Mouse (Mus musculus) embryonic facial prominence, embryonic 15.5 days (tissue): Measurements from ENCODE around the gene Gtf3a. TPM values are rescaled to one million over a fixed set of nuclear protein-coding genes. Genes with fewer than 3 reads are reported as not detected.
"Not testable (repeated sequence)": the region's sequence is repeated elsewhere in the genome, so short reads cannot be mapped to it uniquely, and the experiment has no call there.

Experiments used
- ATAC-seq: fragments of 200-750 bp; cut with Nextera tagmentation; 2 replicates; pipeline ENCODE4 v1.8.0; 2017; ENCODE audit warnings: low read depth, moderate TSS enrichment; ENCODE audit not compliant: insufficient number of reproducible peaks, low FRiP score, low TSS enrichment
- H3K27ac ChIP-seq: fragments of 300-500 bp; sonication (generic); replicated peaks from 2 replicates; pipeline ENCODE4 v1.5.1; 2015; ENCODE audit warnings: mild to moderate bottlenecking, inconsistent platforms
- H3K27me3 ChIP-seq: fragments of 300-500 bp; sonication (generic); 2 replicates; pipeline ENCODE4 v1.6.1; 2015; ENCODE audit warnings: inconsistent platforms
- H3K36me3 ChIP-seq: fragments of 300-500 bp; sonication (generic); 2 replicates; pipeline ENCODE4 v1.6.1; 2015; ENCODE audit warnings: mild to moderate bottlenecking, inconsistent platforms
- H3K4me1 ChIP-seq: fragments of 300-500 bp; sonication (generic); 2 replicates; pipeline ENCODE4 v1.6.1; 2015; ENCODE audit warnings: inconsistent platforms
- H3K4me2 ChIP-seq: fragments of 300-500 bp; sonication (generic); replicated peaks from 2 replicates; pipeline ENCODE4 v1.6.1; 2015; ENCODE audit warnings: mild to moderate bottlenecking, inconsistent platforms
- H3K4me3 ChIP-seq: fragments of 300-500 bp; sonication (generic); replicated peaks from 2 replicates; pipeline ENCODE4 v1.5.1; 2015; ENCODE audit warnings: mild to moderate bottlenecking, inconsistent platforms
- H3K9ac ChIP-seq: fragments of 300-500 bp; sonication (generic); 2 replicates; pipeline ENCODE4 v1.6.1; 2015; ENCODE audit warnings: inconsistent platforms
- H3K9me3 ChIP-seq: fragments of 300-500 bp; sonication (generic); replicated peaks from 2 replicates; pipeline ENCODE4 v1.6.1; 2016; ENCODE audit warnings: inconsistent platforms
- WGBS: fragments of 180-500 bp; shearing (Covaris S2); methylation state at CpG from one replicate; pipeline ENCODE4 v1.1.7; 2015; 5-methylcytosine and 5-hydroxymethylcytosine counted together
- polyA plus RNA-seq: library from polyadenylated mRNA; unstranded; fragments of >200 nt; fragmentation: Nextera tagmentation; extraction: Ambion mirVana; gene quantifications from 2 replicates; pipeline ENCODE4 v1.2.1, GENCODE M21; 2015

Gene Gtf3a
- polyA plus RNA-seq, 1 experiment from 2014 or later: 105 TPM

DNA sequence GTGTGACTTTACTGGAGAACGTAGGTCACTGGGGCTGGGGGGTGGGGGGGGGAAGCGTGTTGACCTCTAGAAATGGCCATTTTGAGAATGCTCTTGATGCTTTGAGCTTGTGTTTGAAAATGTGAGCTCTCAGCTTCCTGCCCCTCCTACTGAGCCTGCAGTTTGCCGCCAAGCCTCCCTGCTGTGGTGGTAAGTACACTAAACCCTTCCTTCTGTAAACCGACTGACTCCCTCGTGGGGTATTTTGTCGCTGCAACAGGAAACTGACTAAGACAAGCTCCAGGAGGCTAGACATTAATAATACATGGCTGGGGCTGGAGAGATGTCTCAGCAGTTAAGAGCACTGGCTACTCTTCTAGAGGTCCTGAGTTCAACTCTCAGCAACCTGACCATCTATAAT, 31.7 kb upstream of the Gtf3a start:
- peaks cover 10% of the 10 kb centered on the region for H3K4me1 ChIP-seq
- H3K9me3 ChIP-seq: no peaks in the 10 kb centered on the region
- no peak overlapping the region for H3K4me3 ChIP-seq
- ATAC-seq: no peak
- H3K9ac ChIP-seq: no peak overlapping the region
- WGBS: 33% methylated on average over 6 of the region's 6 CpGs
- no peaks in the 10 kb centered on the region for H3K36me3 ChIP-seq
- peaks cover 5% of the 10 kb centered on the region; the same call in 1 of the 2 replicates for H3K27me3 ChIP-seq
- no peak overlapping the region for H3K27ac ChIP-seq
- no peak overlapping the region for H3K4me2 ChIP-seq

DNA sequence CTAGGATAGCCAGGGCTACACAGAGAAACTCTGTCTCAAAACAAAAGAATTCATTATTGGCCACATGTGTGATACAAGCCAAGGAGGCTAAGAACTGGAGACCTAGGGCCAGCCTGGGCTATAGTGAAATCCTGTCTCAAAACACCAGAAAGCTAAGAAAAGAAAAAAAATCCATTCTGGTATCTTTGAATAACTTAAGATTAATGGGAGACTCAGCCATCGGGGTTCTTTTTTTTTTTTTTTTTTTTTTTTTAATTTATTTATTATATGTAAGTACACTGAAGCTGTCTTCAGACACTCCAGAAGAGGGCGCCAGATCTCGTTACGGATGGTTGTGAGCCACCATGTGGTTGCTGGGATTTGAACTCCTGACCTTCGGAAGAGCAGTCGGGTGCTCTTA, 31.1 kb upstream of the Gtf3a start:
- H3K4me1 ChIP-seq: peaks cover 10% of the 10 kb centered on the region
- whole genome bisulfite sequencing: 75% methylated on average over 6 of the region's 6 CpGs
- H3K9me3 ChIP-seq, H3K36me3 ChIP-seq, H3K9ac ChIP-seq, ATAC-seq, H3K4me2 ChIP-seq, H3K4me3 ChIP-seq, H3K27me3 ChIP-seq, H3K27ac ChIP-seq: not testable (repeated sequence)

DNA sequence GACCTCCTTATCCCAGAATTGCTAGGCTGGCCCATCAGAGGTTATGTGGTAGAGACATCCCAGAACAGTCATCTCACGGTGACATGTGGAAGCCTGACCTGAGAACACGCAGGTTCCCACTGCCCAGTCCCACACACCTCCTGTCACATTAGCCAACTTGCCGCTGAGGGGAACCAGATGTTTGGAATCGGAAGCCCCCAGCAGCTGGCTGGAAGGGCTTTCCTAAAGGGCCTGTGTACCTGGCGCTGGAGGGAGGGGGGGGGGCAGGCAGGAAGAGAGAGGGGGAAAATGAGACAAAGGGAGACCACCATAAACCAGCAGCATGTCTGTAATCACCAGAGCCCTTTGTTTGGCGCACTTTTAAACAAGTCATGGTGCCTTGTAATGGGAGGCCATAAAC, 28.6 kb upstream of the Gtf3a start:
- H3K9ac ChIP-seq: no peak overlapping the region

DNA sequence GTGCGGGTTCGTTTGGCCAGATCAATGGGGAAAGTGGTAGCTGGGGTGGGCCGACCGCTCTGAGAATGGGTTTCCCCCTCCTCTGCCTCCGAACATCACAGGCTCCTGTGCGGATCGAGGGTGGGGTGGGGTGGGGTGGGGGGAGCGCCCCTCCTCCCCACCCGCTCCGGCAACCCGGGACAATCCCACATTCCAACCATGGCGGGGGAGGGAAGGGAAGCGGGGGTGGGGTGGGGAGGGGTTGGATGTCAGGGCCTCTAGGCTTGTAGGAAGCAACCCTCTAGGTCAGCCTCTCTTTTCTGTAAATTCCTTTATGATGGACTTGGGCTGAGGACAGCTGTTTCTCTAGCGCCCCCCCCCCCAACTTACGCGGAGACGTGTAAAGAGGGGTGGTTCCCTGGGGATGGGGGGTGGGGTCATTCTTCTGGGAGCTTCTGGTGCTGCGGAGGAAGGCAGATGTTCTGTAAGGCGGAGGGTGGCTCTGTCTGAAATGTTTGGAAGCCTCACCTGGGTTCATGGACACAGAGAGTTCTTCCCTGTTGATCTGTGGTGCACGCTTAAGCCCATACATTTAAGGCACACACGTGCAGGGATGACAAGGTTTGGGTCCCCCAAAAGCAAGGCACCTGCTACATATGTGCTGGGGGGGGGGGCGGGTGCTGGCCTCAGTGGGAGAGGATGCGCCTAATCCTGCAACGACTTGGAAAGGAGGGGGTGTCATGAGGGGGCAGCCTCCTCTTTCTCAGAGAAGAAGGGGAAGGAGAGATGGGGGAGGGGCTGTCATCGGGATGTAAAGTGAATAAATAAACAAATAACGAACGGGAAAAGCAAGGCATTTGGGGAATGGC, 27.9 kb upstream of the Gtf3a start:
- H3K4me1 ChIP-seq: peaks cover 10% of the 10 kb centered on the region
- H3K36me3 ChIP-seq: no peaks in the 10 kb centered on the region
- H3K27me3 ChIP-seq: peaks cover 5% of the 10 kb centered on the region; the same call in 1 of the 2 replicates
- H3K4me2 ChIP-seq: peak overlapping the region; percentile 53
- no peak overlapping the region for H3K9ac ChIP-seq
- 2% methylated on average over 26 of the region's 27 CpGs for WGBS
- H3K27ac ChIP-seq: no peak overlapping the region
- ATAC-seq: no peak; the same call in 1 of the 2 replicates
- H3K9me3 ChIP-seq: no peaks in the 10 kb centered on the region
- peak overlapping the region; percentile 27 for H3K4me3 ChIP-seq

More for the DNA sequence above, 28.6 kb upstream of the Gtf3a start:
- no peak for ATAC-seq
- peaks cover 5% of the 10 kb centered on the region; the same call in 1 of the 2 replicates for H3K27me3 ChIP-seq
- peak overlapping the region; percentile 53 for H3K4me2 ChIP-seq
- H3K36me3 ChIP-seq: no peaks in the 10 kb centered on the region
- peak overlapping the region; percentile 27; the same call in 1 of the 2 replicates for H3K4me3 ChIP-seq
- H3K27ac ChIP-seq: no peak overlapping the region
- peaks cover 10% of the 10 kb centered on the region for H3K4me1 ChIP-seq
- H3K9me3 ChIP-seq: no peaks in the 10 kb centered on the region
- 12% methylated on average over 6 of the region's 6 CpGs for WGBS

DNA sequence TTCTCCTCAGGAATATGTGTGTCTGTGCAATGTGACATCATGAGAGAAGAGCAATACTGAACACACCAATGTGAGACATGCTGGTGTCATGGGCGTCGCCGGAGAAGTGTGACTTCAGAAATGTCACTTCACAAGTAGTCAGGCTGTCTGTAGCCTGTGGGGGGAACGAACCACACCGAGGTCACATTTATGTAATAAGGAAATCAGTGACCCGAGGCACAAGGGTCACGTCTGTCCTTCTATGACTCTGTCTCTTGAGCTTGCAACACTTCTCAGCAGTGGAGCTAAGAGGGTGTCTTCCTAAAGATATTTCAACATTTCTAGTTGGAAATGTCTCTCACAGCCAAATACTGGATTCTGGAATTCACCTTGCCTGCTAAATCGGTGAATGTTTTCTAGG, 27.2 kb upstream of the Gtf3a start:
- no peak overlapping the region for H3K9ac ChIP-seq
- no peak for ATAC-seq

DNA sequence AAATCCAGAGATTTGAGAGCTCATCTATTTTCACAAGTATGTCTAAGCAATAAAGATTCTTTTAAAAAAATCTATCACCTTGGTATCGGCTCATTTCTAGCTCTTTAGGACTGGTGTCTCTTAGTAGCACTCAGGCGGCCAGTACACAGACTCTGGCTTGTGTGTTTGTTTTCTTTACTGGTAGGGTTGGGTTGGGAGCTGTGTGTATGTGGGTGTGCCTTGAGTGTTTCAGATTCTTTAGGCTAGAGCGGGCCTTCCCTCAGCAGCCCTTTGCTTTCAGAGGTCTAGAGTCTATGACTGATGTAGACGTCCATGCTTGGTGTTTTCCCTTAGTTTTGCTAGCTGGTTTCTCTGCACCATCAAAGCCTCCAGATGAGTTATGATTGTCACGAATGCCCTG, 24.9 kb upstream of the Gtf3a start:
- 71% methylated on average over 5 of the region's 5 CpGs for WGBS
- ATAC-seq: no peak
- Histone ChIP-seq H3K9ac (no peak overlapping the region), H3K4me3 (no peak overlapping the region), H3K9me3 (no peaks in the 10 kb centered on the region), H3K4me2 (no peak overlapping the region), H3K4me1 (peaks cover 10% of the 10 kb centered on the region), H3K27me3 (no peaks in the 10 kb centered on the region), H3K27ac (no peak overlapping the region), H3K36me3 (no peaks in the 10 kb centered on the region)

More for the DNA sequence above, 27.2 kb upstream of the Gtf3a start:
- Histone ChIP-seq H3K9me3 (no peaks in the 10 kb centered on the region), H3K4me2 (no peak overlapping the region; the same call in 1 of the 2 replicates), H3K4me3 (no peak overlapping the region), H3K27ac (no peak overlapping the region), H3K4me1 (peaks cover 10% of the 10 kb centered on the region), H3K36me3 (no peaks in the 10 kb centered on the region), H3K27me3 (peaks cover 4% of the 10 kb centered on the region; the same call in 1 of the 2 replicates)
- 47% methylated on average over 8 of the region's 8 CpGs for WGBS

DNA sequence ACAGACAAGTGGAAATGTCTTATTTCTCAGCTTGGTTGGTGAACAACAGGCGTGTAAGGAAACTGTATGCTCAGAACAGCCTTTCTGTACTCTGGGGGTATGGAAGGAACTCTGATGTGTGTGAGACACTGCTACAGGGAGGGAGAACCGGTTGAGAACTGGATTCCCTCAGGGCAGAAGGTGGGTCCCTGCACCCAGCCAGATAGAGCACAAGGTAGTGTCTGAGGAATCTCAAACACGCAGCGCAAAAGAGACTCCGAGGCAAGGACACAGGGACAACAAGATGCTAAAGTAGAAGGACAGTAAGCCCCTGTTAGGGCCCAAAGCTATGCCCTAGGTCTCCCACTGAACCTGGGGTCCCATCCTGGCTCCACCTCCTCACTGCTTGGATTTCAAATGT, 21.8 kb upstream of the Gtf3a start:
- Histone ChIP-seq H3K4me1 (no peaks in the 10 kb centered on the region), H3K27me3 (no peaks in the 10 kb centered on the region), H3K4me3 (no peak overlapping the region), H3K36me3 (no peaks in the 10 kb centered on the region), H3K27ac (no peak overlapping the region), H3K4me2 (no peak overlapping the region), H3K9ac (no peak overlapping the region), H3K9me3 (no peaks in the 10 kb centered on the region)
- WGBS: 63% methylated on average over 5 of the region's 5 CpGs
- no peak for ATAC-seq

DNA sequence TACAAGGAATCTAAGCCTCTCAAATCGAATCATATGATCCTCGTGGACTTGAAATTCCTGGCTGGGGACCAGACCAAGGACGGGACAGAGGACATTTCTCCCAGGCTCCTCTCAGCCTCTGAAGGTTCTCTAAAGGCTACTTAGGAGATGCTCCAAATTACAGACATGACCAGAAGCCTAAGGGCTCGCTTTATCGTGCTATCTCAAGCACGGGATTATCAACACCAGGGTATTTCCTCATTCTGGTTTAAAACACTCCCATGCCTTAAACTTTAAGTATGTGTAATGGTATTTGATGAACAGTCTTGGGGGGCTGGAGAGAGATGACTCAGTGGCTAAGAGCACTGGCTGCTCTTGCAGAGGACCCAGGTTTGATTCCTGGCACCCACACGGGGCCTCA, 17.0 kb upstream of the Gtf3a start:
- H3K4me2 ChIP-seq: no peak overlapping the region
- no peaks in the 10 kb centered on the region for H3K4me1 ChIP-seq
- H3K36me3 ChIP-seq: no peaks in the 10 kb centered on the region
- H3K9ac ChIP-seq: no peak overlapping the region
- H3K4me3 ChIP-seq: no peak overlapping the region
- WGBS: 85% methylated on average over 7 of the region's 7 CpGs
- no peaks in the 10 kb centered on the region for H3K9me3 ChIP-seq
- ATAC-seq: no peak
- H3K27ac ChIP-seq: no peak overlapping the region
- H3K27me3 ChIP-seq: no peaks in the 10 kb centered on the region

DNA sequence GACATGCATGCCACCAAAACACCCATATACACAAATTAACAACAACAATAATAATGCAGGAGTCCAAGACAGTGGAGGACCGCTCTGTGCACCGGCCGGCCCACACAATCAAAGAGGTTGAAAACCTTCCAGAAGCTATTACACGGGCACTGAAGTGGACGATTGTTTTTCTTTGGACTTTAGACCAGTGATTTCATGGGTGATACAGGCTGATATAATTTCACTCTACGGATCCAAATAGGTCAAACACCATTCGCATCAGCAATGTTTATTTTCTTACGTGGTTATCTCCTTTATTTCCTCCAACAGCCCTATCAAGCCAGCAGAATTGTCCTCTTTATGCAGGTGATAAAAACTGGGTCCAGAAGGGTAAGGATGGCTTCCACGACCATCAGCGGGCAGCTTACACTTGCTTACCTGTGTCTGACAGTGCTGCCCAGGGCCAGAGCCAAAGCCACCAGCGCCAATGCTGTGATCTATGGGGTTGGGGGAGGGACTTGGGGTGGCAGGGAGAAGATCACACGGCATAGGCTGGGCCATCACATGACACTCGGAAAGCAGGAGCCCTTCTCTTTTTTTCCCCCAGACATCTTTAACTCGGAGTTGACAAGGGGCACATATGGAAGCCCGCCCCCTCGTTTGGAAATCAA, 16.4 kb upstream of the Gtf3a start:
- Histone ChIP-seq H3K4me1 (no peaks in the 10 kb centered on the region), H3K36me3 (no peaks in the 10 kb centered on the region), H3K27me3 (no peaks in the 10 kb centered on the region; the same call in 1 of the 2 replicates), H3K9ac (no peak overlapping the region), H3K4me2 (no peak overlapping the region), H3K9me3 (no peaks in the 10 kb centered on the region), H3K27ac (no peak overlapping the region), H3K4me3 (no peak overlapping the region)
- 78% methylated on average over 16 of the region's 16 CpGs for WGBS
- no peak for ATAC-seq

DNA sequence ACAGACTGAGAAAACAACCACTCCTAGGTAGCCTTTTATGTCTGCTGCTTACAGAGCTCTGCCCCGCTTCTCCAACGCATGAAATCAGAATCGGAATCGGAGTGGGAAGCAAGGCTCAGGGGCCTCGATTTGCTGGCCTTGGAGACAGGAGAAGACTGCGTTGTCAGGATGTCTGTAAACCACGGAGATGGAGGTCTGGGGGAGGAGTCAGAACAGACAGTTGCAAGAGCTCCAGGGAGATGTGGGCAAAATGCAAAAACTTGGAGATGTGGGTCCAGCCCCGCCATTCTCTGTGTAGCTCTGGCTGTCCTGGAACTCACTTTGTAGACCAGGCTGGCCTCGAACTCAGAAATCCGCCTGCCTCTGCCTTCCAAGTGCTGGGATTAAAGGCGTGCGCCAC, 15.0 kb upstream of the Gtf3a start:
- no peak for ATAC-seq

DNA sequence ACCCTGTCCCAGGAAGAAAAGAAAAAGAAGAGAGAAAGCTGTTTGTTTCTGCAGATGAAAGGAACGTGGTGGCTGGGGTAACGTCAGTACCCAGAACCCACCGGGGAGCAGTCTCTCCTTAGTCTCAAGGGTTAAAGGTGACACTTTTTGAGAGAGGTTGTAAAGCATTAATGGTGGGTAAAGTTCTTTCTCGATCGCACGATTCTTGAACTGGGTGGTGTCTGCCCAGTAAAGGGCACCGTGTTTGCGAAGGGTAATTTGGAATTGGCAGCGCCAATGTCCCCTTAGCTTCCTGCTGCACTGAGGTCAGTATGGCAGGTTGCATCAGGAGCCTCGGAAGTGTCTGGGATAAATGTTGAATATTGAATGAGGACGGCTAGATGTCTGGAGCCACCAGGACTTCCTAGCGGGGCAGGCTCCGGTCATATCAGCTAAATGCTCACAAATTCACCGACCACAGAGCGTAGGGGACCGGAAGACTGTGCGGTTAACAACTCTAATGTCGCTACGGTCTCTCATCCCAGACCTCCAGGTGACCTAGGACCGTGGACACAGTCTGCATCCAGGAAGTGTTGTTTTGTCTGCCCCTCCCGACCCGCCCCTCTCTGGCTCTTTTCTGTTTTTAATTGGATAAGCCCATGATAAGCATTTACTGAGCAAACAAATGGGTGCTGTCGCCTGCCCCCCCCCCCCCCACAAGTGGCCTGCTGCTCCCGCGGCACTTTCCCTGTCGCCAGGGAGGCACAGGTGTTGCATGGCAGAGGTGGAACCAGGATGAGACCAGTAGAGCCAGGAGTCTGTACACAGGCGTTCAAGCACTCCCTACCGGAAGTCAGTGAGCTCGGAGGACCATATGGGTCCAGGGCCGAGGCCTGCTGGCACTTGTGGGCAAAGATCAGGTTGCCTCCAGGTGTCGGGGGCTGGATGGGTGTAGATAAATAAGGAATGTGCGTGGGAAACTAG, 10.6 kb upstream of the Gtf3a start:
- H3K4me1 ChIP-seq: no peaks in the 10 kb centered on the region
- ATAC-seq: no peak
- no peak overlapping the region for H3K4me2 ChIP-seq
- H3K27ac ChIP-seq: no peak overlapping the region
- WGBS: 81% methylated on average over 32 of the region's 32 CpGs
- H3K9ac ChIP-seq: no peak overlapping the region
- H3K36me3 ChIP-seq: no peaks in the 10 kb centered on the region
- no peak overlapping the region for H3K4me3 ChIP-seq
- no peaks in the 10 kb centered on the region; the same call in 1 of the 2 replicates for H3K27me3 ChIP-seq
- H3K9me3 ChIP-seq: no peaks in the 10 kb centered on the region

More for the DNA sequence above, 15.0 kb upstream of the Gtf3a start:
- 84% methylated on average over 12 of the region's 12 CpGs for WGBS
- Histone ChIP-seq H3K36me3 (no peaks in the 10 kb centered on the region), H3K27ac (no peak overlapping the region), H3K27me3 (no peaks in the 10 kb centered on the region; the same call in 1 of the 2 replicates), H3K4me2 (no peak overlapping the region), H3K4me3 (no peak overlapping the region), H3K4me1 (no peaks in the 10 kb centered on the region), H3K9ac (no peak overlapping the region), H3K9me3 (no peaks in the 10 kb centered on the region)
